Mouse (Mus musculus): Measurements from ENCODE around the gene Wnt8b. TPM values are rescaled to one million over a fixed set of nuclear protein-coding genes. Genes with fewer than 3 reads are reported as not detected.

Wnt8b gene
- polyA plus RNA-seq, 1 experiment from 2014 or later = 0.66 TPM

DNA sequence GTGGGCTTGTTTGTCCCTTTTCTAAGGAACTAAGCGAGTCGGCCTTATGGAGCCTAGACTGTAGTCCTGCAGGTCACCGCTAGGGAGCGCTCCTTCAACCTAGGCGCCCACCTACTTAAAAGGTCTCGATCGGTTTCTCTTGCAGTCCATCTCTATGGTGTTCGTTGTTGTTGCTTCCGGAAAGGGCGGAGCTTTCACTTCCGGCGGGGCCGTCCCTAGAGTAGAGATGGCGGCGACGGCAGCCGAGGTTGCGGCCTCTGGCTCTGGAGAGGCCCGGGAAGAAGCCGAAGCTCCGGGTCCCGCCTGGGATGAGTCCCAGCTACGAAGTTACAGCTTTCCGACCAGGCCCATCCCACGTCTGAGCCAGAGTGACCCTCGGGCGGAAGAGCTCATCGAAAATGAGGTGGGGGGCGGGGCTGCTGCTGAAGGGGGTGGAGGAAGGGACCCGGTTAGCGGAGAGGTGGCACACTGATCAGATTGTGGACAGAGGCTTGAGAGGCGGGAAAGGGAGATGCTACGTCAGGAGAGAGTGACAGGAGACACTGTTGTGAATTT is 69.5 kb downstream of the Wnt8b start, which contains the start of gene Hif1an:
Hif1an (plus strand) TSS at position 199 of the 555 bp plus-strand sequence.
- Histone ChIP-seq H3K9me3 (ENCODE audit: control insufficient read depth, low read length) (no peaks in the 10 kb centered on the region), H3K4me2 (replicated peaks; ENCODE audit: low read depth, low read length) (peak within 1 kb of the TSS; percentile 71), H3K36me3 (ENCODE audit: control insufficient read depth, insufficient read depth, low read length) (no peaks in the 10 kb centered on the region), H3K27me3 (ENCODE audit: control insufficient read depth, insufficient read depth, low read length) (no peaks in the 10 kb centered on the region), H3K4me1 (replicated peaks; ENCODE audit: control insufficient read depth, insufficient read depth, low read length) (no peaks in the 10 kb centered on the region), H3K9ac (ENCODE audit: low read depth, low read length) (peak within 1 kb of the TSS; percentile 72), H3K27ac (ENCODE audit: low read depth, low read length) (peak within 1 kb of the TSS; percentile 48; the same call in 1 of the 2 replicates), H3K4me3 (ENCODE audit: low read depth, low read length) (peak within 1 kb of the TSS; percentile 83)
- peak; percentile 95 for ATAC-seq (ENCODE audit: low FRiP score)
- DNase-seq (ENCODE audit: low spot score) = peak; percentile 99
- under 1% methylated on average over 33 of the region's 33 CpGs for WGBS

Other genes with a start within 250 kb of the Wnt8b start
- gene Scd2, start 199.8 kb upstream of the Wnt8b start, polyA plus RNA-seq (2014; fragmentation: Nextera tagmentation; extraction: Ambion mirVana) = 314 and 349 TPM in 2 replicates
- gene Scd4, start 160.4 kb upstream of the Wnt8b start, polyA plus RNA-seq (2014; fragmentation: Nextera tagmentation; extraction: Ambion mirVana) = 0.06 TPM in 1 of 2 replicates, not detected in the other
- 11.2 and 11.8 TPM in 2 replicates for gene Scd1, start 85.6 kb upstream of the Wnt8b start, polyA plus RNA-seq (2014; fragmentation: Nextera tagmentation; extraction: Ambion mirVana)
- 0.13 and 0.22 TPM in 2 replicates for gene Sec31b, start 52.4 kb downstream of the Wnt8b start, polyA plus RNA-seq (2014; fragmentation: Nextera tagmentation; extraction: Ambion mirVana)
- not detected in 2 replicates for gene Gm20538, start 59.4 kb downstream of the Wnt8b start, polyA plus RNA-seq (2014; fragmentation: Nextera tagmentation; extraction: Ambion mirVana)
- gene Ndufb8, start 62.0 kb downstream of the Wnt8b start, polyA plus RNA-seq (2014; fragmentation: Nextera tagmentation; extraction: Ambion mirVana) = 463 and 514 TPM in 2 replicates
- 25.8 and 31.9 TPM in 2 replicates for gene Hif1an, start 69.4 kb downstream of the Wnt8b start, polyA plus RNA-seq (2014; fragmentation: Nextera tagmentation; extraction: Ambion mirVana)

Measured in hindbrain, embryonic 11.5 days (tissue).